Mouse (Mus musculus): ENCODE data around the gene St3gal6.
A peak's percentile ranks its signal among the peaks of the same experiment; 100 is the strongest.

St3gal6 gene

DNA sequence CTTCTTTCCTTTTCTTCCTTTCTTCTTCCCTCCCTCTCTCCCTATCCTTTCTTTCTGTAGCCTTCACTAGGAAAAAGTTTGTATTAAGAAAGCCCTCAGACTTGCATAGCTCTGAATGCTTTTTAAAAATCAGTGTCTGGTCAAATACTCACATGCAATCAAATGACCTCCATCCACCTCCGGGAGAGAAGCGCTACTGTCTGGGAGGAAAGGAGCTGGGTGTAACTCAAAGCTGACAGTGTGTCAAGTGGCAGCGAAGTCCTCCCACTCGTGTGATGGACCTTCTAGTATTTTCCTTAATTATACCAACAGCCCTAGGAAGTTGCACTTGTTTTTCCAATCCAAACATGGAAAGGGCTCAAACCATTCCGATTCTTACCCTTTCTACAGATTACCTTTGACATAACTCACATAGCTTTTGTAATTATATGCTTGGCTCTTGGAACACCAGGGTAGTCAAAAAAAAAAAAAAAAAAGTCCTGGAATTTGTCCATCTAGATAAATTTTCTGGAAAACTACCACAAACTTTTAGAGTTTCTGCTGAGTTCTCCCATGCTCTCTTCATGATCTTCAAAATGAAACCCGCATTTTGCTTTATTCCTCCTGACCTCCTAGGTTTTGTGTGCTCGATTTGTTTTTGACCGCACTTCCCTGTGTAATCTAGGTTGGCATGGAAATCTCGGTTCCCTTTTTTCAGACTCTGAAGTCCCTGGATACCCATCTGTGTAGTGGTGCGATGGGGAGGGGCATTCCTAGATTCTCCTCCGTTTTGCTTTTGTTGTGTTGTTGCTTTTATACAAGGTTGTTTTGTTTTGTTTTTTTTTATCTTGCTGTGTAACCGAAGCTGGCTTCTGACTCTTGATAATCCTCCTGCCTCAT, at the start of gene St3gal6:
TSS of gene St3gal6 (minus strand) at position 272 of the 879 bp plus-strand sequence.
- no peak for DNase-seq

DNA sequence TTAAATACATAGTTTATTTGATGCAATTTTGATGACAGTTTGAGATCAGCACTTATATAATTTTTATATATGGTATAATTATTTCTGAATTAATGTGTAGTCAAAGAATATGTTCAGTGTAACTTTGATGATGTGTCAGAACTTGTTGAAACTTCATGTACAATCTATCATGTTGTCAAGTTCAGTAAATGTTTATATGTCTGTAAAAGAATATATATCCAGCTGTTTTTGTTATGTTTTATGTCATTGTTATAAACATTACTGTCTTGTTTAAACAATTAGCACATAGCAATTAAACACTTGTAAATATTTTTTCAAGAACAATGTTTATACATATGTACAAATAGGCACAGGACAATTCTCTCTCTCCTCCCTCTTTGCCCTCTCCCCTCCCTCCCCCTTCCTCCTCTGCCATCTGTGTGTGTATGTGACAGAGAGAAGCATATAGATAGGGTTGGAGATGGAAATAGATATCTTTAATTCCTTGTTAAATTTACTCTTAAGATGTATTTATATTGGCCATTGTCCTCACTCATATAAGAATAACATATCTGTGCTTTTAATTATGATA, 46.7 kb upstream of the St3gal6 start:
- DNase-seq: no peak

DNA sequence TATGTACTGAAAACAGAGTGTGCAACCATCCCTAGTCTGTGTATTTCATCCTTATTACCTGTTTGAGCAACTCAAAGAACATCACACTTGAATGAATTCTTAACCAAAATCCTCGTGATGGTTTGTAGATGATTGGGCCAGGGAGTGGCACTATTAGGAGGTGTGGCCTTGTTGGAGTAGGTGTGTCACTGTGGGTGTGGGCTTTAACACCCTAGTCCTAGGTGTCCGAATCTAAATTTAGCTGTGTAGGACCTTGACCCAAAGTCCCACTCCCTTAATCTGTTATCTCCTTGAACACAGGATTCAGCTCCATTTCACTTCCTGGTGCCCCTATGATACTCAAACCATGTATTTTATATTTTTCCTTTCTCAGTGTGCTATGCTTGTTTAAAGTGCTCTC, 37.2 kb upstream of the St3gal6 start:
- DNase-seq: no peak

DNA sequence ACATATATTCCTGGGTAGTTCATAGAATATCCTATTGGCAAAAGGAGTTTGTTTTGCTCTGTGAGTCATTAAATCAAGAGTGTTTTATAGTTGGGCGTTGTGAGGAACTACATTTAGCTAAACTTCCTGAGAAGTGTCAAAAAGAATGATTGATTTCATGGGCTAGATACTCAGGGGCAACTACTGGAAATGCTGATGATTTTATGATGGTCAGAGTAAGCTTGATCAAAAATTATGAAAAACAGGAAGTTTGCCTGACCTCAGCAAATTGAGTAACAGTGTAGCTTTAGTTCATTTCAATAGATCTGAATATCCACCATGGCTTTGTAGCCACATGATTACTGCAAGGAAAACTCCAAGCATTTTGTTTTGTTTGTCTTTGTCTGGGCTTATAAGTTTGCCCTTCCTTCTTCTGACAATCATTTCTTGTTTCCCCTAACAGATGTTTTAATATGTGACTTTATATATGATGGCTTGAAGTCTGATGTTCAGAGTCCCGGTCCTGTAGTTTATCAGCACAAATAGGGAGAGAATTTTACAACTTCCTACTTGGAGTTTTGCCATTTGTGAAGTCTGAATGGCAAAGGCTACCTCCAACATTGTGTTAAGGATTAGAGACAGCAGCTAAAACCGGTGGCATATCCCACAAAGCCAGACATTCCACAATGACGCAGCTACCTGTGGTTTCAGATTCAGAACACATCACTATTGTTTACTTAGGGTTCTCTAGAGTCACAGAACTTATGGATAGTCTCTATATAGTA, 32.2 kb upstream of the St3gal6 start:
- DNase-seq: no peak

DNA sequence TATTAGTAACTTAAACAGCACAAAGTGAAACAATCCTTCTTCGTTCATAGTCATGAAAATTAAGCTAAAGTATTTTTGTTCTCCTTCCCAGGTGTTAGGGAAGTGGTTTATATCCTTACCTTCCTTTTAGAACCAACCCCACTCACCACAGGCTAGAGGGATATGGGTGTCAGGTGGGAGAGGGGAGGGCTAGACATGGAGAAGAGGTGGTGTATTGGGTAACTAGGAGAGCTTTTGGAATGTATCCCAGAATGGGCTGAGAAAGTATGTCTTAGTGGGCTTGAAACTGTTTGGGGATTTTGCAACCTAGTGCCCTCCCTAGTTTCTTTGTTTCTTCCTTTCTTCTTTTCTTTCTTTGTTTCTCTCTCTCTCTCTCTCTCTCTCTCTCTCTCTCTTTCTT, 30.6 kb upstream of the St3gal6 start:
- no peak for DNase-seq

DNA sequence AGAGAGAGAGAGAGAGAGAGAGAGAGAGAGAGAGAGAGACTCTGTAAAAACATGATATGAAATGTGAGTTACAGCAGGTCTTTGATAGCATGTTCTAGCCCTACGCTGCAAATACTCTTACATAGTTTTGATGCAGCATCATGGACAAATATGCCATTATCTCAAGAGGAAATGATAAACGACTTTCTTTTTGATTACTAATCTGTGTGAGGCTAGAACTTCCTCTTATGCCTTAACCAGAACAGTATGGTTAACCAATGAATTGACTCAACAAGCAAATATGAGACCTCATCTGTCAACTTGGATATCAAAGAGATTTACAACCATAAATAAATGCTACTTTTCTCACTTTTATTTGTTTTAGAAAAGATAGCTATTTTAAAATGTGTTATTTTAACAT, 24.0 kb upstream of the St3gal6 start:
- DNase-seq: no peak

DNA sequence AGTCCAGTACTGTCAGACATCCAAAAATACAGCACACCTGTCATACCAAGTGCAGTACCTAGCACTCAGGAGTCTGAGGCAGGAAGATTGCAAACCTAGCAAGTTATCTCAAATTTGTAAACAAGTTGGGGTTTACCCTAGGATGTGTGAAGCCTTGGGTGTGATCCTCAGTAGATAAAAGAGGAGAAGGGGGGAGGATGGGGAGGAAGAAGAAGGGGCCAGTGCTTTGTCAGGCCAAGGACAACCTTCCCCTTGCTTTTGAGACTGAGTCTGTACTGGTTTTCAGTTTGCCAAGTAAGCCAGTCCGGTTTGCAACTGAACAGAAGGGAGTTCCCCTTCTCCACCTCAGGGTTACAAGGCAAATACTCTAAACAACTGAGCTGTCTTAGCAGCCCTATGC, 22.1 kb upstream of the St3gal6 start:
- DNase-seq: no peak

DNA sequence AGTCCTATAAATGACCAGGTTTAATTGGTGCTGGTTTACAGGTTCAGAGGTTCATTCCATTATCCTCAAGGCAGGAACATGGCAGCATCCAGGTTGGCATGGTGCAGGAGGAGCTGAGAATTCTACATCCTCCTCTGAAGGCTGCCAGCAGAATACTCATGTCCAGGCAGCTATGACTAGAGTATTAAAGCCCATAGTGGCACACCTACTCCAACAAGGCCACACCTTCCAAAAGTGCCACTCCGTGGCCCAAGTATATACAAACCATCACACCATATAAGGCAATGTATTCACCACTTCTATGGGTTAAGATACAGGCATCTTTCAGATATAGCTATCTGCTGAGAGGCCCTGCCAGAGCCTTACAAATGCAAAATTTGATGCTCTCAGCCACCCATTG, 15.4 kb upstream of the St3gal6 start:
- no peak for DNase-seq

DNA sequence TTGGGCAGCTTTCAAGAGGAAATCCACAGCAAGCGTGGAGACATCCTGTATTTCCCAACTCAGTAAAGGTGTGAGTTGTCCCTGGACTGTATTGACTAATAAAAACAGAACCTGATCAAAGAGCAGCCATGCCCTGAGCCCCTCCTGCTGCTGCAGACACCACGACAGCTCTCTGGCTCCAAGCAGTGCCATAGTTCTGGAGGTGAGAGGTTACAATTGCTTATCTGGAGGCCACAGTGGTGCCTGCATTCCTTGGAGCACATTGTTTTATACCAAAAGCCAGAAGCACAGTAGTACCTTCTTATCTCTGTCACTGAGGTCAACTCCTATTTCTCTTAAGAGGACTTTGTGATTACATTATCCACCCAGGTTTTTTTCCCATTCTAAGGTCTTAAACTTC, 15.0 kb upstream of the St3gal6 start:
- DNase-seq: no peak

DNA sequence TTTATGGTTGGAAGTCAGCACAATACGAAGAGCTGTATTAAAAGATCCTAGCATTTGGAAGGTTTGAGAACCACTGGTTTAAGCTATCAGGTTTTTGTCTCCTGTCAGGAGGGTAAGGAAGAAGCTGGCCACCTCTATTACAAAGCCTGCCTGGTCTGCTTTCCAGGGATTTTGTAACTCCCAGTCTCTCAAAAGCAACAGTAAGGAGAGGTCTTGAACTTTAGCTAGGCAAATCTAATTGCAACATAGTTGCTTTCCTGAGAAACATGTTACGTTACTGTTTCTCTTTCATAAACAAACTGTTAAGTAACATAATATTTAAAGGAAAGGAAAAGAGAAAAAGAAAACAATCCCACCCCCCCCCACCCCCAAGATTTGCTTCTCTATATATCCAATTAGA, 12.0 kb upstream of the St3gal6 start:
- DNase-seq: no peak

DNA sequence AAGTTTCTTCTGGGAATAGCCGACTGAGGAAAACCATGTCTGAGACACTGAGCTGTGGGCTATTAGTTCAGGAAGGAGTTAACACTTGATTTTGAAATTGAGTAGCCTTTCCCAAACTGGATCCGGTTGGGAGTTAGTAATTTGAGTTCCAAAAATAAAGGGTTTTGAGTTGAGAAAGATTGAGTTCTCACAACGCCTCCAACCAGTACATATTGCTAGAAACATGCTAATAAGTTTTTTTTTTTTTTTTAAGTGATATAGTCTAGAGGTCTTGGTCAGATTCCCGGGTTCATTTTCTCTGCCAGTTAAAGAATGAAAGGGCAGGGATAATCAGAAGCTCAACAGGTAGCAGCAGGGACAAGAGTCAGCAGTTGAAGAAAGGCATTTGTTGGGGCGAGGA, 11.2 kb upstream of the St3gal6 start:
- no peak for DNase-seq

DNA sequence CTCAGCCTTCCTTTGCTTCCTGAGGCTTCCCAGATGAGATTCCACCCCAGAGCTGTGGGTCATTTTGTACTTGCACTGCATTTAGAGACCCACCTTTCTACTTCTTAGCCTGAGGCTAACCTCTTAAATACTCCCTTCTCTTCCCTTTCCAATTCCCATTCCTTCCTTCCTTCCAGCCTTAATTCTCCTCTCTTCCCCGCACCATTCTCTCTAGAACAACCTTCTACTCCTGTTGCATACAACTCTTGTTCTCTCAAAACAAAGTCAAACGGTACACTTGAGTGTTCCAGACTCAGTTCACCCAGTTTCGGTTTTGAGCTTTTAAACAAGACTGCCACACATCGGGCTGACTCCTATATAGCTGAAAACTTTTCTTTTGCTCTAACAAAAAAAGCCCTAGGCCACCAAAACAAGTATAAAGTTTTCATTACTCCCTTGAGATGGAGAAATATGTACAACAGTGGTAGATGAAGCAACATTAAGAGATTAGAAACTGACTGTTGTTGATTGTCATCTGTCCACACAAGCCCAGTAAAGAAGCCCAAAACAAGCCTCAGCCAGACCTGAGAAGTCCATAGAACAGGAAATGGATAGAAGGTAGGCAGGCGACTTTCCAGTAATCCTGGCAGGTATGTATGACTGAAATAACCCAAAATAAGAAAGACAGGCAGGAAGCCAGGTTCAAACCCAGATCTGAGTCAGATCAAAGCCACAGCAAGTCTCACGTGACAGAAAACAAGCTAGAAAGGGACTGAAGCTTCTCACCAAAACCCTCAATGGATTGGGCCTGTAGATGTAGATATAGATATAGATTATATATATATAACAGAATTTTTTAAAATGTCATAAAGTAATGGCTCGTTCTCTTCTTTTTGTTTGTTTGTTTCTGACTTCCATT, 10.5 kb upstream of the St3gal6 start:
- DNase-seq: no peak

DNA sequence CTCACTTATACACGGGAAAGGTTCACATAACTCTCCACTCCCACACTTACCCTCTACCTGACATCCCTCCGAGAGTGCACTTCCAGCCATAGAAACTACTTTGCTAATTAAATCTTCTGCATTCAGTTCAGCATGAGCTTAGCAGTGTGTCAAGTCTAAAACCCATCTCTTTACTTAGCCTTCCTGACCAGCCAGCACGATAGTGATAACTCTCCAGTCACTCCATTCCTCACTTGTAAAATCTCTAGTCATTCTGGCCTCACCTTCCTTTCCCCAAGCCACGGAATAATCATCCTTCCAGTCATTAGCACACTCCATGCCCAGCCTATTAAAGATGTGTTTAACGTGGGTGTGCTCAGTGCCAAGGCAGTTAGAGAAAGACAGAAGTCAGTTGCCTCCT, 9.7 kb upstream of the St3gal6 start:
- no peak for DNase-seq

DNA sequence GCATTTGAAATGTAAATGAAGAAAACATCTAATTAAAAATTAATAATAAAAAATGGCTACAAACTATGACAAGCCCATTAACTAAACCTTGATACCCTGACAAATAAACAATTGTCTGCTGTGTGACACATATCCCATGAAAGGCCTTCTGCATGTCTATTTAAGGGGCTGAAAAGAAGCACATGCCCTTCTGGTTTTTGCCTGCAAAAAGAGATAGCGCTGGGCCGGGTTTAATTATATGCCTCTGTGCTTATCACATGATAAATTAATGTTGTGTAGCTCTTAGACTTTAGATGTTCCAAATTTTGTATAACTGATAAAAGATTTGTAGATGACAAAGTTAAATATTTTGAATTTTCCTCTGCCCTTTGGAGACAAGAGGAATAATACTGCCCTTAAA, 9.2 kb upstream of the St3gal6 start:
- no peak for DNase-seq

DNA sequence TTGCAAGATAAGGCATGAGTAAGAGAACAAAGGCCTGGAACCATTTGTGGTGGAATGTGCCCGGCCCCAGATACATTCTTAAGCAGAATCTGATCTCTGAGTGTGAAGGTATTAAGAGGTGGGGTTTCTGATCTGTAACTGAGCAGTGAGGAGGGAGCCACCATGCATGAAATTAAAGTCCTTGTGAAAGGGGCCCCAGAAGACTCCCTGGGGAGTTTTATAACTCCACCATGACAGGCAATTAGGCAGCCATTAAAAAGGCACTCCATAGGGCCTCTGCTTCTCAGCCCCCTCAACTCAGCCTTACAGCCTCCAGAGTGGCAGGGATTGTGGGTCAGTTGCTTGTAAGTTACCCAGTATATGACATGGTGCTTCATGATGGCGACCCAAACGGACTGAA, 8.5 kb upstream of the St3gal6 start:
- no peak for DNase-seq

DNA sequence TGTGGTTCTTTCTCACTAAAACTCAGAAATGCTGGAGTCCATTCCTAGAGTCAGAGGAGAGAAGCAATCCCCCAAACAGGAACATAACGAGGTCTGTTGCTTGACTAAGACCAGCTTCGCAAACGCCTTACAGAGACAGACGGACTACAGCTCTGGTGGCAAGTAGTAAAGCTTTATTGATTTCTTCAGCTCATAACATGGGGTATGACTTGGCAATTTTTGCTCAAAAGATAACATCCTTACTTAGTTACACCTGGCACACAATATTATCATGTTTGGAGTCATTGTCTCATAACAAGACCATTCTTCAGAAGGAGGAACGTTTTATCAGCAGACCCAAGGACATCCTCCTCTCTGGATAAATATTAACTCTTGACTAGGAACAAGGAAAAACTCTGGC, 3.8 kb upstream of the St3gal6 start:
- no peak for DNase-seq

DNA sequence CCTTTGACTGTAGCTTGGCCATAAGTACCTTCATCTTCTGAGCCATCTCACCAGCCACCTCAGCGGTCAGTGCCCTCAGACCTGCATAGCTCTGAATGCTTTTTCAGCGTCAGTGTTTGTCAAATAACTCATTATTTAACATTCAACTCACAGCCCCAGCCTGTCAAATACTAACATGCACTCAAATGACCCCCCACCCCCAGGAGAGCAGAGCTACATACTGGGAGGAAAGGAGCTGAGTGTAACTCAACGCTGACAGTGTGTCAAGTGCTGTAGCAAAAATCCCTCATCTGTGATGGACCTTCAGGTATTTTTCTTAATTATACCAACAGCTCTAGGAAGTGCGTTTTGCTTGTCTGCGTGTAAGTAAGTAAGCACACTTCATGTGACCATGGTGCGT, 2.7 kb upstream of the St3gal6 start:
- no peak for DNase-seq

DNA sequence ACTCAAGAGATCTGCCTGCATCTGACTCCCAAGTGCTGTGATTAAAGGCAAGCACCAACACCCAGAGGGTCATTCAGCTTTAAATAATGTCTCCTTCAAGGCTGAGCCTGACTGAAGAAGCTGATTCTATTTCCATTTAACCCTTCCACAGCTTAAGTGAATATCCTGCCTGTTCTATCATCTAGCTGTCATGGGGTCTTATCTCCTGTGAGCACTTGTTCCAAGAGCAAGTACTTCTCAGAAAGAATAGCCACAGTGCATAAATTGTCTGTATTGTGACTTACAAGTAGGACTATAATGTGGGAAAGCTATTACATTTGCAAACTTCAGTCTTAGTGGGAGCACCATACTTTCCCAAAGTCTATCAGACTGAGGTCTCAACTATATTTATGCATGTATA, 1.8 kb upstream of the St3gal6 start:
- DNase-seq: no peak

DNA sequence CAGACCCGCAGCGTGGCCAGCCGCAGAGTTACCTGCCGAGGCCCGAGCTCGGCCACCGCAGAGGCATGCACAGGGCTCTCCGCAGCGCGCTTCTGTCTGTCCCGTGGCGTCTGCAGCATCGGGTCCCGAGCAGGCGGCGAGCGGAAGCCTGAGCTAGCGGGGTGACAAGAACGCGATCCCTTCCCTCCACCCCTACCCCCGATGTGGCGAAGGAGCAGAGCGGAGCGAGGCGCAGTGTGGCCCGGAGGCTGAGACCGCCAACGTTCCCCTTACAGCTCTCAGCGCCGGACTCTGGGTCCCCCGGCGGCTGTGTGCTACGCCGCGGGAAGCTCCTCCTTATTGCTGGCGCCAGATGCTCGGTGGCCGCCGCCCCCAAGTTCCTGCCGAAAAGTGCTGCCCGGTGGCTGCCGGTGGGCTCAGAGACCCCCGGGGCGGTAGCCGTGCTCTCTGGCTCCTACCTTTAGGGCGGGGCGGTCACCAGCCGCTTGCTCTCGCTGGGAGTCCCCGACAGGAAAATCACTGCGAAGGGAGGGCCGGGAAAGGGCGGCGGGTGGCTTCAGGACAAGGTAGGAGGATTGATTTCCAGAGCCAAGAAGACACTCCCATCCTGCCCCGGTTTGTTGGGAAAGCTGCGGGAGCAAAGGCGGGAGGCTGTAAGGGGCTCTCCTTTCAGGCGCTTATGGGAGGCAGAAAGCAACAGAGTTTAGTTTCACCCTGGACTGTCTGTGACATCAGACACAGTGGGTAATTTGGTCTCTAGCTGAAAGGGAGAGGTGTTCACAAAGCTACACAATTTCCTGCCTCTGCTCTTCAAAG, 791 bp downstream of the St3gal6 start:
- peak; percentile 80 for DNase-seq

DNA sequence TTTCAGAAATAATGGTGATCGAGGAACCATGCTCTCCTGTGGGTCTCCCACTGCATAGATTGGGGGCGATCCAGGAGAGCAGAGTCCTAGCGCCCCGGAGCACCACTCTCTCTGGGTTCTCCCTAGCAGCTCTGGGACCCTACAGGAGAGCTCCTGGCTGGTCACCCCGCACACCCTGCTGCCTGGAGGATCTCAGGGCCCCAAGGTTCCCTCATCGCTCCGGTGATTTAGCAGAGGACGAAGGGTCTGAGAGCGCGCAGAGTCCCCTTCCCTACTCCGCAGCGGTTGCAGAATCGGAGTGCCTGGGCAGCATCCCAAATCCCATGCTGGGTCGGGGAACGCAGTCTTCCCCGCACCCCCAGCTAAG, 1.4 kb downstream of the St3gal6 start:
- no peak for DNase-seq

DNA sequence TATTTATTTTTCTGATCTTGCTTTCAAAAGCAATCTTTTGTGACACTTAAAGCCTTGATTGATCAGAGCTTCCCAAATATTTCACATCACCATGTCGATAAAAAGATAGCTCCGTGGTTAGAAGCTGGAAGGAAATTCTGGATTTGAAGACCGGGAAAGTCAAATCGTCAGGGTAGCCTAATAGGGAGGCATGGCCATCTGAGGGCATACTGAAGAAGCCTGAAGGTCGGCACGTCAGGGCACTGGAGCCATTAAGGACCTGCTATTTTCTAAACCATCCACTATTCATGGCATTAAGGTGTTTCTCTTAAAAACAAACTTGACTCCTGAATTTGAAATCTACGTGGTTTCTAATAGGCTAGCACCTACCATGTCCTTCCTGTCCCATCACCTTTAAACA, 2.1 kb downstream of the St3gal6 start:
- DNase-seq: no peak

DNA sequence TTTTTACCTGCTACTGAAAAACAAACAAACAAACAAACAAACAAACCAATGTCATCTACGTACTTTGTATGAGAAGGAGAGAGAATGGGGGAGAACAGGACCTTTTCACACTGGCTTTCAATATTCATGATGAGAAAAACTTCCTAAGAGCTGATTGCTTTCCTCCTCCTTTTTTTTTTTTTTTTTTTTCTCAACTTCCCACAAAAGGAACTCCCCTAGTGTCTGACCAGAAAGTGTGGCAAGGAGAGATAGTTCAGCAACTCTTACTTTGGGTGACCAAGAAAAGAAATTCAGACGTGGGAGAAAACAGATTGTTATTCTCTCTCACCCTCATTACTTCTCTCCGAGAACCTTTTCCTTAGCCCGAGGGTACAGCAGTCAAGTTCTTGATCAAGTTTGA, 2.9 kb downstream of the St3gal6 start:
- no peak for DNase-seq
